In genomic region chr11:69774961-69775360, GRCm38 (mm10) we compare ENCODE assay signal across 22 mouse cellular contexts. TPM values are rescaled to one million over a fixed set of nuclear protein-coding genes. Genes with fewer than 3 reads are reported as not detected.
DNase-seq lines count a peak whose midpoint lies in the region; ATAC-seq lines count a peak whose summit lies in the region.
"Had no signal": no experiment of that assay in that cellular context is flagged by ENCODE, and none has a peak within 500 bp of the region (broad histone marks: within the 10 kb centered on the region; RNA-seq: fewer than 3 reads in every experiment).

No protein-coding gene starts in this region.

- DNase-seq in hindbrain, embryonic 10.5 days (ENCODE audit: low spot score) = no peak
- DNase-seq in spleen, postnatal 36 days (ENCODE audit: low spot score in 2 of 2) = peak; percentile 37 to 45
- DNase-seq in spleen, postnatal 14 days (ENCODE audit: low spot score in 2 of 2) = no peak
- no peak for DNase-seq in gastrocnemius, adult 8-10 months (ENCODE audit: low spot score in 2 of 2)
- no peak for DNase-seq in lung, postnatal 25 days (ENCODE audit: low spot score)
- DNase-seq in frontal cortex, postnatal 14 days (ENCODE audit: low spot score in 2 of 2) = no peak
- DNase-seq: adrenal gland, postnatal 10 days; embryo, embryonic 11 days; gastrocnemius, postnatal 10 days; heart, adult 2 months; heart, postnatal 36 days had no signal

- no peak for ATAC-seq in hindbrain, embryonic 16.5 days
- ATAC-seq in common myeloid progenitor, adult 5-6 weeks (replicated peaks; ENCODE audit: low read depth, poor library complexity, severe bottlenecking) = 0 out of 2 replicates have a peak, but pooled peaks have one; percentile 24
- ATAC-seq: forebrain, embryonic 14.5 days had no signal

- H3K4me2 ChIP-seq in hindbrain, embryonic 16.5 days (ENCODE audit: low read length) = no peak overlapping the region
- H3K4me2 ChIP-seq: embryonic facial prominence, embryonic 15.5 days; heart, embryonic 11.5 days; hindbrain, embryonic 12.5 days had no signal

- H3K27me3 ChIP-seq in hindbrain, embryonic 16.5 days (replicated peaks; ENCODE audit: control insufficient read depth, insufficient read depth, low read length) = no peaks in the 10 kb centered on the region
- H3K27me3 ChIP-seq in hindbrain, embryonic 10.5 days (ENCODE audit: insufficient read depth, poor library complexity, severe bottlenecking) = peaks cover 48% of the 10 kb centered on the region
- H3K27me3 ChIP-seq: embryonic facial prominence, embryonic 15.5 days had no signal

- H3K4me1 ChIP-seq in hindbrain, embryonic 16.5 days (ENCODE audit: control insufficient read depth, insufficient read depth, low read depth, low read length) = no peaks in the 10 kb centered on the region
- H3K4me1 ChIP-seq in hindbrain, embryonic 10.5 days (replicated peaks) = peaks cover 22% of the 10 kb centered on the region

- WGBS in hindbrain, embryonic 16.5 days = 61% methylated on average over 5 of the region's 5 CpGs
- WGBS in hindbrain, embryonic 10.5 days = 60% methylated on average over 5 of the region's 5 CpGs

- no peak overlapping the region for H3K4me3 ChIP-seq in hindbrain, embryonic 16.5 days (ENCODE audit: low read length)
- no peak overlapping the region for H3K4me3 ChIP-seq in hindbrain, embryonic 10.5 days
- H3K4me3 ChIP-seq: embryonic facial prominence, embryonic 15.5 days; erythroblast, embryonic 14.5 days; forebrain, embryonic 10.5 days; heart, adult 2 months; hindbrain, embryonic 12.5 days had no signal

- 0 out of 2 replicates have a peak overlapping the region, but pooled peaks have one; percentile 18 for H3K9ac ChIP-seq in hindbrain, embryonic 16.5 days (ENCODE audit: low read depth, low read length)
- H3K9ac ChIP-seq: embryonic facial prominence, embryonic 15.5 days; hindbrain, embryonic 12.5 days had no signal

- H3K36me3 ChIP-seq in hindbrain, embryonic 16.5 days (ENCODE audit: control insufficient read depth, insufficient read depth, low read length) = peaks cover 12% of the 10 kb centered on the region
- peaks cover 11% of the 10 kb centered on the region for H3K36me3 ChIP-seq in hindbrain, embryonic 10.5 days
- H3K36me3 ChIP-seq: forebrain, embryonic 10.5 days had no signal

- H3K27ac ChIP-seq in hindbrain, embryonic 16.5 days (ENCODE audit: low read depth, low read length) = no peak overlapping the region
- no peak overlapping the region for H3K27ac ChIP-seq in hindbrain, embryonic 10.5 days
- H3K27ac ChIP-seq: embryonic facial prominence, embryonic 15.5 days; forebrain, embryonic 10.5 days; heart, adult 2 months; hindbrain, embryonic 12.5 days; hindbrain, postnatal 0 days had no signal

- no peaks in the 10 kb centered on the region for H3K9me3 ChIP-seq in hindbrain, embryonic 16.5 days (ENCODE audit: control insufficient read depth, low read length)
- H3K9me3 ChIP-seq in hindbrain, embryonic 10.5 days = no peaks in the 10 kb centered on the region
- H3K9me3 ChIP-seq: embryonic facial prominence, embryonic 15.5 days; forebrain, embryonic 10.5 days; hindbrain, embryonic 12.5 days had no signal

RNA-seq across cellular contexts. Expression of gene Zbtb4, which starts 9.2 kb away (rescaled TPM):
- 5.8 and 6.2 TPM in 2 replicates for polyA plus RNA-seq in hindbrain, embryonic 16.5 days (2015; fragmentation: Nextera tagmentation; extraction: Ambion mirVana)
- polyA plus RNA-seq in hindbrain, embryonic 10.5 days (2016; fragmentation: Nextera tagmentation; extraction: Ambion mirVana) = 0.80 and 1.2 TPM in 2 replicates
- 2.2 and 2.6 TPM in 2 replicates for total RNA-seq in common myeloid progenitor, adult 5-6 weeks (2017)
- total RNA-seq in gastrocnemius, adult 8-10 months (2022) = 10 to 100 TPM; 35.6 to 40.3 (median 38.5) TPM

RNA-seq across cellular contexts. Expression of gene Slc35g3, which starts 13.2 kb away (rescaled TPM):
- polyA plus RNA-seq in hindbrain, embryonic 16.5 days (2015; fragmentation: Nextera tagmentation; extraction: Ambion mirVana) = 0.41 and 0.87 TPM in 2 replicates
- 0.50 TPM in 1 of 2 replicates, not detected in the other for polyA plus RNA-seq in hindbrain, embryonic 10.5 days (2016; fragmentation: Nextera tagmentation; extraction: Ambion mirVana)
- total RNA-seq in common myeloid progenitor, adult 5-6 weeks (2017) = not detected in 2 replicates
- total RNA-seq in gastrocnemius, adult 8-10 months (2022) = not detected
- total RNA-seq: adrenal gland, postnatal 10 days; gastrocnemius, postnatal 10 days; heart, adult 2 months; heart, postnatal 36 days; hindbrain, postnatal 0 days had no signal
- polyA plus RNA-seq: cerebellum, adult 2 months; erythroblast, embryonic 14.5 days; forebrain, embryonic 10.5 days; intestine, embryonic 14.5 days had no signal

RNA-seq across cellular contexts. Expression of gene Polr2a, which starts 16.5 kb away (rescaled TPM):
- polyA plus RNA-seq in hindbrain, embryonic 16.5 days (2015; fragmentation: Nextera tagmentation; extraction: Ambion mirVana) = 12.1 and 14.9 TPM in 2 replicates
- polyA plus RNA-seq in hindbrain, embryonic 10.5 days (2016; fragmentation: Nextera tagmentation; extraction: Ambion mirVana) = 31.1 and 37.9 TPM in 2 replicates
- total RNA-seq in common myeloid progenitor, adult 5-6 weeks (2017) = 59.3 and 132 TPM in 2 replicates
- total RNA-seq in gastrocnemius, adult 8-10 months (2022) = 10 to 100 TPM; 27.8 to 38.4 (median 35.3) TPM

RNA-seq across cellular contexts. Expression of gene Chrnb1, which starts 20.8 kb away (rescaled TPM):
- polyA plus RNA-seq in hindbrain, embryonic 16.5 days (2015; fragmentation: Nextera tagmentation; extraction: Ambion mirVana) = 1.4 and 2.9 TPM in 2 replicates
- polyA plus RNA-seq in hindbrain, embryonic 10.5 days (2016; fragmentation: Nextera tagmentation; extraction: Ambion mirVana) = 1.6 and 2.2 TPM in 2 replicates
- total RNA-seq in common myeloid progenitor, adult 5-6 weeks (2017) = 0.27 and 1.5 TPM in 2 replicates
- total RNA-seq in gastrocnemius, adult 8-10 months (2022) = 10 to 100 TPM; 25.2 to 33.8 (median 28.9) TPM
- polyA plus RNA-seq: erythroblast, embryonic 14.5 days had no signal

RNA-seq across cellular contexts. Expression of gene Fgf11, which starts 26.7 kb away (rescaled TPM):
- polyA plus RNA-seq in hindbrain, embryonic 16.5 days (2015; fragmentation: Nextera tagmentation; extraction: Ambion mirVana) = 6.7 and 7.2 TPM in 2 replicates
- polyA plus RNA-seq in hindbrain, embryonic 10.5 days (2016; fragmentation: Nextera tagmentation; extraction: Ambion mirVana) = 0.76 and 1.8 TPM in 2 replicates
- total RNA-seq in common myeloid progenitor, adult 5-6 weeks (2017) = 2.5 TPM in 1 of 2 replicates, not detected in the other
- total RNA-seq in gastrocnemius, adult 8-10 months (2022) = 1 to 10 TPM; 2.5 to 5.8 (median 4.0) TPM

Comparison
In these comparisons a context has a peak if more than half of its experiments do, and no peak if none do; other contexts are left out.
1. DNase-seq: peak in spleen, postnatal 36 days (2 of 2); none in hindbrain, embryonic 10.5 days (single experiment), spleen, postnatal 14 days (0 of 2), gastrocnemius, adult 8-10 months (0 of 2), lung, postnatal 25 days (single experiment) and frontal cortex, postnatal 14 days (0 of 2).
2. RNA of gene Zbtb4, which starts 9.2 kb away (total RNA-seq): 35.6 to 40.3 TPM in gastrocnemius, adult 8-10 months; 2.2 to 2.6 TPM in common myeloid progenitor, adult 5-6 weeks; every median in the first group is over 10 times any median in the second.